Mouse (Mus musculus): ENCODE measurements around the gene Dnajb12.

DNA sequence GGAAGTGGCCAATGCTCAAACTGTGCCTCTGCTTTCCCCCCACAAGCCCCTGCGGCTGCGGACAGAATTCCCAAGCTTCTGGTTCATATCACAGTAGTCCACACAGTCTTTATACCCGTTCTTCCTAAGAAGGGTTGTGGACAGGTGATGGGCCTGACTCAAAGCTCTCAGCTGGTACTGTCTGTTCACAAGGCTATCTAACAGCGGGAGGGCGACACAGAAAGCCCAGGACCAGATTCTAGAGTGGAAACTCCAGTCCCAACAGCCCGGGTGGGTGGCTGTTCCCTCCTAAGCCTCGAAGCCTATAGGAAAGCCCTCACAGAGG lies 41.1 kb downstream of the Dnajb12 start:
- TF ChIP-seq CTCF (conservative IDR thresholded peaks at IDR 0.05; ENCODE audit: low read length), result no peak
- TF ChIP-seq POU5F1 (IDR thresholded peaks at IDR 0.05; ENCODE audit: borderline replicate concordance, low read length), result no peak
- no peak for TF ChIP-seq NANOG (IDR thresholded peaks at IDR 0.05; ENCODE audit: borderline replicate concordance, low read length)
